Mouse (Mus musculus) adrenal gland, postnatal 36 days (tissue): ENCODE results near the gene Mien1. TPM values are rescaled to one million over a fixed set of nuclear protein-coding genes. Genes with fewer than 3 reads are reported as not detected.
A peak's percentile ranks its signal among the peaks of the same experiment; 100 is the strongest.

Source experiments
- DNase-seq, 2 experiments: peaks; one replicate each; pipeline ENCODE4 v3.0.0; 2021; ENCODE audit warnings: mixed read lengths in 1 of 2
- total RNA-seq, 2 experiments: library from RNA; stranded (reverse); gene quantifications; 2 replicates each; pipeline ENCODE4 v1.2.3; 2021

Gene Mien1
- total RNA-seq, 2 experiments from 2014 or later: 84.0 to 84.2 TPM

DNA sequence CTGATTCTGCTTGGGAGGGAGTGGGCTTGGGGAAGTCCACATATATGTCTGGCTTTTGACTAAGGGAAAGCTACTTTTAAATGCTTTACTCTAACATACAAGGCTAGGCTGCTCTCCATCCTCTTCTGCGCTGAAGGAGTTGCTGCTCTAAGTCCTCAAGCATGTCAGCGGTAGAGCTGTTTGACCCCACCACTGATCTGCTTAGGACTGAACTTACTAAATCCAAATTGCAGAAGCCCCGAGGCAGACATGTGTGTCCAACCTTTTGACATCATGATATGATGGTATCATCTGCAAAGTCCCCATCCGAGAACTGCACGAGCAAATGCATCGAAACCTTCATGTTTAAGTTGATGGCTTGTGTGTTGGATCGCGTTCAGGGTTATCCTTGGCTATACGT lies 21.1 kb upstream of the Mien1 start:
- DNase-seq: no peak

DNA sequence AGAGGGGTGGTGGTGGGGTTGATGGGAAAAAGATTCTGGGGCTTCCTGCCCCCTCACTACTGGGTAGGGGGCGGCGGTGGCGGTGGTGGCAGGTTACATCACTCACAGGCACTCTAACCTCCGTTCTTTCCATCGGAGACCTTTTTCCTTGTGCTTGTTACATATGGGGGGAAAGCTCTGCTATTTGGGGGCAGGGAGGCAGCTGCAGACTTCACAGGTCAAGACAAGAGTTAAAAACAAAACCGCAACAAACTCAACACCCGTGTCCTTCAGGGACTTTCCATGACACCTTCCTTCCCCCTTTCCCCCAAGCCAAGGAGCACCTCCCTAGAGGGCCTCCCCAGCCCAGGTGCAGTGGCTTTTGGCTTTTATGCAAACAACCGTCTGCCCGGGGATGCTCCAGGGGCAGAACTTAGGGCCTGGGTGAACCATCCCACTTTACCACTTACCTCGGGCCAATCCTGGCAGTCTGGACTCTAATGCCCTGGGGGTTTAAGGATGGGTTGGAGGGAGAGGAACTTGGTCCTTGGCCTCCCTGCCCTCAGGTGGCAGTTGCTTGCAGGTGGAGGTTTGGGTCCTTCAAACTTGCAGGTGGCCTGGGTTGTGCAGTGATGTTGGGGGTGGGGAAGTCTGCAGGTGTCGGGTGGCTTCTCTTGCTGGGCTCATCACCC lies 20.4 kb upstream of the Mien1 start:
- no peak for DNase-seq

DNA sequence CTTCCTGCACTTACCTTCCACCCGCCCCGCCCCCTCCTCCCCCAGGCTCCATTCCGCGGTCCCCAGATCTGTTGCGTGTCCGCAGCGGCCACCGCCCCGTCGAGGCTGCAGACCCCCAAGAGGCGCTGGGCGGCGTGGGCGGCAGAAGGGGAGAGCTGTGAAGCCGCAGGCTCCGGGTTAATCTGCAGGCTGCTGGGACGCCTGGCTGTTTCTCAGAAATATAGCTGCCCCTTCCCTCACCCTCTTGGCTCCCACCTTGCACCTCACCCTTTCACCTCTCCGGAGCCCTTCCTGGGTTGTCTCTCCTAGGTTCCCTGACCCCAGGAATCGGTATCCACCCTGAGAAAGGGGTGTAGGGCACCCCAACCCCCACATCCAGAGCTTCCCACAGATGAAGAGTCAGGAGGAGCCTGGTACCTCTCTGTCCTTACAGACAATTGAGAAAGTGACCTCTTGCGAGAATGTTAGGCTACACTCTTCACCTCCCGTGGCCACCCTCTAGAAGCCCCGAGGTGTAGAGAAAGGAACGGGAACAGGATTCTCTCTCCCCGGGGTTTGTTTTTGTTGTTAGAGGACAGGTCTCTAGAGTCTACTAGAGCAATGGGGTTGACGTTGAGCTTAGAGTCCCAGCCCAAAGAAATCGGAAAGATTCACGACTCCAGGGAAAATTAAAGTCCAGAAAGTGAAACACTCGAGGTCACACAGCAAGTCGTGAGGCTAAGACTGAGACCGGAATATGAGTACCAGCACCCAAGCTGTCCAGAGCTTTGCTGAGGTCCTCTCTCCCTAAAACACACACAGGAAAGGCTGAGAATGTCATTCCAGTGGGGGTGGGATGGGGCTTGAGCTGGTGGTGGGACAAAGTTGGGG lies 19.6 kb upstream of the Mien1 start:
- no peak for DNase-seq

DNA sequence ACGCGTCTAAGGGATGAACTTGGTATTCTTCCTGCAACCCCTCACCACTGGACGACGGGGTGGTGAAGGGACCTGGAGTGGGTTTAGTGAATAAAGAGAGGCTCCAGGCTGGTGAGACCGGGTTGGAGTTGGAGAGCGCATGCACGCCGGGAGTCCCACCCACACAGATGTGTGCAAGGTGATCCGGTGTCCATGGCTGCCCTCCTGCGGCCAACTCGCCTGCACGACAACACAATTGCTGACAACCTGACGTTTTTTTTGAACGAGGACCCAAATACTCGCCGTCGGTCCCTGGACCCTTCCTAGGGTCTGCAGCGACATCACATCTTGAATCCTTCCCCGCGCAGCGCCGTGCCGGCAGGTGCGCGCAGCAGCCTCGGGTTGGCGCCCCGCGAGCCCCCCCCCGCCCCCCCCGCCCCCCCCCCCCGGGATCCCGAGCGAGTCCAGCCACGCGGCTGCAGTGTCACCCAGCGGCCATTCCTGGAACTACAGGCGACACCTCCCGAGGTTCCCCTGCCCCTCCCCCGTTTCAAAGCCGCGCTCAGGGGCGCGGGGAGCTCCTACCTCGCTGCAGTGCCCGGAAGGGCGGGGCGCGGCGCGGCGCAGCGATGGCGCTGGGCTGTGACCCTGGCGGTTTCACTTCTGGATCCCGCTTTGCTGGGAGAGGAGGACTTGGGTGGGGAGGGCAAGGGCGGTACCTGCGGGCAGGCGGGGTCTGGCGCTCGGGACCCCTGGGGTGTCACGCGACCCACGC lies 18.8 kb upstream of the Mien1 start:
- DNase-seq: peak; percentile 85 to 91

DNA sequence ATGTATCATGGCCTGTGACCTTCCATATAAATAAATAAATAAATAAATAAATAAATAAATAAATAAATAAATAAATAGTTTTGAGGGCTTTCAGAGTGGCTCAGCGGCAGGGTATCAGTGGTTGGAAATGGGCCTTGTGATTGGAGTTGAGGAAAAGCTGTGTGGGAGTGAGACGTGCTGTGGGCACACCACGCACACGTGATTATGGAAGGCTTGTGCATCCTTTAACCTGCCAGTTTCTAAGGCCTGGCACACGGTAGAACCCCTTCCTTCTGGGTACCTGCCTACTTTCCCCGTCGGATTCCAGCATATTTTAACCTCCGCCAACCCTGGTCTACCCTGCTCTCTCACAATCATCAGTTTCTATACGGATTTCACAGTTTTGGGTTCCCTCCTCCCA lies 18.2 kb upstream of the Mien1 start:
- DNase-seq: no peak

DNA sequence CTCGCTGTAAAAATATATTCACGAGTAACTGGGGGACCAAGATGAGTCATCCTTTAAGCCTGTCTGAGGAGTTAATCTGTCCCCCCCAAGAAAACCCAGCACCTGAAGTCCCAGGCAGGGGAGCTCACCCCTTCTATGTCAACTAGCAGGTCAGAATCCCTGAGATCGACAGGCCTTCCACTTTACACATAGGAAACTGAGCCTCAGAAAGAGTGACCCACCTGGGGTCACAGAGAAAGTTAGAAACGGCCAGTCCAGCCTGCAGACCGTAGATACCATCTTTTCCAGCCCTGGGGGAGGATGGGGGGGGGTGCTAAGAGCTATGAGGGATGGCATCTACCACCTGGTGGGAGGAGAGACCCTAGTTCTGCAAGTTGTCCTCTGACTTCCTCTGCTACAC lies 17.8 kb upstream of the Mien1 start:
- no peak for DNase-seq

DNA sequence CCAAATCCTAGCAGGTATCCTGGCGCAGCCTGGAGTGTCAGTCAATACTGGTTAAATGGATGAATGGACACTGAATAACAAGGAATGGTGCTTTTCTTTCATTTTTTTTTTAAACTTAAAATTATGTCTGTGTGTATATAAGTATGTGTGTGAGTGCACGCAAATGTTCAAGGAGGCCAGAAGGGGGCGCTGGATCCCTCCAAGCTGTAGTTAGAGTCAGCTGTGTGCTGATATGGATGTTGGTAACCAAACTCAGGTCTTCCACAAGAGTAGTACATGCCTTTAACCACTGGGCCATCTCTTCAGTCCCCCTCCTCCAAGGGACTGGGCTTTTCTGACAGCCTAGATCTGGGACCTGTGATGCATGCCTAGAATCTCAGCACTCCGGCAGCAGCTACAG lies 16.7 kb upstream of the Mien1 start:
- no peak for DNase-seq

DNA sequence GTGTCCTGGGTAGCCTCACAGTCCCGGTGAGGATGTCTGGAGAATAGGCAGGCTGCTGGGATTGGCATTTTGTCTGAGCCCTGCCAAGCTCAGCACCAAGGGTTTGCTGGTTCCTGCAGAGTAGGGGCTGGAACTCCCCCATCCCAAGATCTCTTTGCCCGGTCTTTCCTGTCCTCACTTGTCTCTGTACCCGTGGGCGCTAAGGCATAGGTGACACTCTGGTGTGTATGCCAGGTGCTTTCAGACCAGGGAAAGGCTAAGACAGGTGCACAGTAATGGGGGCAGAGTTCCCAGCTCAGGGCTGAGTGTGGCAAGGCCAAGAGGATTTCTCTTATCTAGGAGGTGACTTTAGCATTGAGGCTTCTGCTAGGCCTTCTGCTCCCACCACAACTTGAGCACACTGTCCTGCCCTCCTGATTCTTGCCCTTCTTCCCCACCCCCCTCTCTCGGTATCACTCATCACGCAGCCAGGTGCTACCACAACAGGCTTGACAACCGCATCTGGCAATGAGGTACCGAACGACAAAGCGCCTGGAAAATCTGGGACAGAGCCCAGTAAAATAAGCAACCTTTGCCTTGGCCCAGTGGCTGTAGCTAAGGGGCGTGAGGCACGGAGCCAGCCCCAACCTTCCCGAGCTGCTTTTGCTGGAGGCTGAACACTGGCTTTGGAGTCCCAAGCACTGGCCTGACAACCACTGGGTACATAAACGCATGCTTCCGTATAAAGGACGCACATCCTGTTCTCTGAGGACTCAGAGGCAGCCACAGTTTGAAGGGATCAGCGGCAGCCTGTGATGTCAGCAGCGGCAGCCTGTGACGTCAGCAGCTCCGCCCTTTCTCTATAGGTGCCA lies 11.4 kb upstream of the Mien1 start:
- DNase-seq: peak in 1 of 2 experiments; percentile 17

DNA sequence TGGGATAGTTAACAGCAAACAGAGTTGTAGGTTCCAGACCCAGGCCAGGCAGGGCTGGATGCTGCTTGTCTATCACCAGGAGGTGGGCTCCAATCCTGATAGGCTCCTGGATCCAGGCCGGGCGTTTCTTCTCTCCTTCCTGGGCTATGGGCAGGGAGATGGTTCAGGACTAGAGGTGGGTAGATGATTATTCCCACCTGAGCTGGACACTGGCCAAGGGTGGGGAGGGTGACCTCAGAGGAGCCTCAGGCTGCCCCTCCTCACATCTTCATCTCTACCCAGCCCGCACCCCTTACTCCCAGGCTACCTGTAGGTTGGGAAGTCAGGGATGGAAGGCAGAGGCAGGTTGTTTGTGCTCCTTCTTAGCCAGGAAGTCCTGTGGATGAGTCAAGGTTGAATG lies 10.6 kb upstream of the Mien1 start:
- no peak for DNase-seq

DNA sequence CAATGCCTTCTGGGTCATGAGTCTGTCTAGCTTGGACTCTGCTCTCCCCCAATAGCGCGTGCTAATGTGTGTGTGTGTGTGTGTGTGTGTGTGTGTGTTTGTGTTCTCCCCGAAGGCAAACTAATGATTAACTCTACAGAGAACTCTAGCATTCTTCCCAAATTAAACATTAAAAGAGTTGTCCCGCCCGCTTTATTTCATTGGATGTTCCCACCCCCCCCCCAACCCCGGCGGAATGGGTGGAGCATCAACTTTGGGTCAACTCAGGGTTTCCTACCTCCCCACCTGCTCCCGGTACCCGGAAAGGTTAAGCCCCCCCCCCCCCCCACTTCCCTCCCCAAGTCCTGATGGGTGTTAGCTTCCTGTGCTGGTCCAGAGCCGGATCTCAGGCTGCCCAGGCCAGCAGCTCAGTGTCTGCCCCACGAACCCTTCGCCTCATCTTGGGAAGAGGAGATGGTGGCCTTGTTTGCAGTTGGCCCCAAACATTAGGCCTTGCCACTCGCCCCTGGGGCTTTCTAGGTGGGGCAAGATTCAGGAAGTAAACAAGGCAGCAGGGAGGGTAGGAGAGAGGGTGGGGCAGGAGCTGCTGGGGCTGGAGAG lies 9.5 kb upstream of the Mien1 start:
- DNase-seq: no peak

DNA sequence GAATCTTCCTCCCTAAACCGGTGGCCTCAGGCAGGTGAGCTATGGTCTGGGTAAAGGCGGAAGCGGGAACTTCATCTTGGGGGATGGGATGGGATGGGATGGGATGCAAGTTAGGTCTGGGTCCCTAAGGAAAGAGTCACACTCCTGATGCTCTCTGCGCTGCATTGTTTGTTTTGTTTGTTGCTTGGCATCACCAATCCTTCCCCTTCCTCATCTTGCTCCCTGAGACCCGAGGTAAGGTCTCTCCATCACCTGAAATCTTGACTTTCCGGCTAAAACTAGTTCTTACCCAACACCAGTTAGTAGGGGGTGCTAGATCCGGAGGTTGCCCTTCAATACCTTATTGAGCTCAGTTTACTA lies 8.7 kb upstream of the Mien1 start:
- no peak for DNase-seq

DNA sequence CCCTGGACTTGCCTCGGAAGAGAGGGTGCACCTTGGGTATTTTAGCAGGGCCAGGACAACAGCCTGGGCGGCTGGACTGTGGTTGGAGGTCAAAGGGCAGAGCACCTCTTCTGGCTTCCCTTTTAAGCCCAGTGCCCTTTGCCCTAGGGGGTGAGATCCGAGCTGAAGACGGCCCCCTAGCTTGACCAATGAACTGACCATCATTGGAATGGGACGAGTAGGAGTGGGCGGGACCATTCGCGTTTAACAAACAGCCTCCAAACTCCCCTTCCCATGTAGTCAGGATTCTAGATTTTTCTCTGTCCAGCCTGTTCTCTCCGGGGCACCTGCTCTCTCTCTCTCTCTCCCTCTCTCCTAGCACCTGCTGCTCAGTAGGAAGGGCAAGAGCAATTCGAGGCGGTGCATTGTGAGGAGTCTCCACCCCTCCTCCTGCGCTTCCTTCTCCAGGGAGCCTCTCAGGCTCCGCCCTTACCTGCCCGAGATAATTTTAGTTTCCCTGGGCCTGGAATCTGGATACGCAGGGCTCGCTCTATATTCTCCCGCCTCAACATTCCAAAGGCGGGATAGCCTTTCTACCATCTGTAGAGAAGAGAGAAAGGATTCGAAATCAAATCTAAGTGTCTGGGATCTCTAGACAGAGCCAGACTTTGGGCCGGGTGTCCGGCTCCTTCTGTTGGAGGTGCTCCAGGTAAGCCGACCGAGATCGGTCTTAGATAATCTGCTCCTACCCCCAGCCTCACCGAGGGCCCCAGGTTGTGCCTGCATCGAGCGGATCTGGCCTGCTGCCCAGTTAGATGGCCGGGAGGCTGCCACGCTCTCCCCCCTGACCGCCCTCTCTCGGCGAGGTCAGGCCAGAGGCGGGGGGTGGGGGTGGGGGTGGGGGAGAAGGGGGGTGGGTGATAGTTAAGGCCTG lies 8.0 kb upstream of the Mien1 start:
- peak in 1 of 2 experiments; percentile 11 for DNase-seq

DNA sequence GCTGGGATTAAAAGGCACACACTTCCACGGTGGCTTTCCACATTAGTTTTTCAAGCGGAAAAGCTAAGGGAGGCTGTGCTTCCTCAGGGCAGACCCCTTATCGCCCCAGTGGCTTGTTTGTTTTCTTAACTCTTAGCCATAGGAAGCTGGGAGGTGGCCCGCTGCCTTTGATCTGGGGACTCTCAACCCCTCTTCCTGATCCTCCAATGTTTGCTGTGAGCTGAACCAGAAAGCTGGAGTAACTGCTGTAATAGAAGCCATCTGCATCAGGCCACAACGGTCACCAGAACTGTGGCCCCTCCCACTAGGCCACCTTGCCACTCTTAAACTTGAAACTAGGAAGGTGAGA lies 7.4 kb upstream of the Mien1 start, which contains the start of gene Grb7:
Grb7 (plus strand) TSS at position 182 of the 349 bp plus-strand sequence.
- no peak for DNase-seq

DNA sequence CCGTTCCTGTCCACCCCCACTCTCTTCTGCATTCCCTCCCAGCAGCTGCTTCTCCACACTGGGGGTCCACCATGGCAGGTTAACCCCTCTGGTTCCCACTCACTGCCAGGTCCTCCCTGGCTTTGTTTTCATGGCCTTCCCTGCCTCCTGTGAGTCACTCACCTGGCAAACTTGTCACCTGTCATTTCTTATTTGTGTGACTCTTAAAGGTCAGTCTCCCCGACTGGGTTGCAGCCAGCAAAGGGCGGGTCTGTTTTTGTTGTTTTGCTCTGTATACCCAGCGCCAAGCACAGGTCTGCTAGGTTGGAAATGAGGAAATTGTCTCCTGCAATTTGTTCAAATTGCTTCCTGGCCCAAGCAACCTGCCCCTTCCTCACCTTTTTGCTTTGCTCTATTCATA lies 6.9 kb upstream of the Mien1 start:
- DNase-seq: no peak

DNA sequence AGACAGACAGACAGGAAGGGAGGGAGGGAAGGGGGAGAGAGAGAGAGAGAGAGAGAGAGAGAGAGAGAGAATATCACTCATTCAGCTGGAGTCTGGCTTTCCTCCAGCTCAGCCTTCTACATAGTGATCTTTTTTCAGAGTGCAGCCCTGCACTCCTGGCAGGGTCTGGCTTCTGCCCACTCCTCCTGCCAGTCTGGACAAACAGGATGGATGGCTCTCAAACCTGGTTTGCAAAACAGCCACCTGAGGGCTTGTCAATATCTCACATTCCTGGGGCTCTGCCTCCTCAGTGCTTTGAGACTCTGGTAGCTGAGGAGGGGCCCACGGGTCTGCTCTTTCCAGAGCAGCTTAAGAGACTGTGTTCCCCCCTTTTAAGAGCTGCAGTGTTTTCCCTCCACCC lies 6.4 kb upstream of the Mien1 start:
- no peak for DNase-seq

DNA sequence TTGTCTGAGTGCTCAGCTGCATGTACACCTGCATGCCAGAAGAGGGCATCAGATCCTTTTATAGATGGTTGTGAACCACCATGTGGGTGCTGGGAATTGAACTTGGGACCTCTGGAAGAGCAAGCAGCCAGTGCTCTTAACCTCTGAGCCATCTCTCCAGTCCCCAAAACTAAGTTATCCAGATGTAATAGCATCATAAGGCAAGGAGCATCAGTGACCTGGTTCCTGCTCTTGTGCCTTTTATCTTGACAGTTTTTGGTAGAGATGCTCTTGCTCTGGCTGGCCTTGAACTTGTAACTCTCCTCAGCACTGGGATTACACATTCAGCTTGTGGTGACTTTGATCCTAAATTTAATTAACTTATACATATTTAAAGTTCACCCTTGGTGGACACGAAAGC lies 4.9 kb upstream of the Mien1 start:
- DNase-seq: no peak

DNA sequence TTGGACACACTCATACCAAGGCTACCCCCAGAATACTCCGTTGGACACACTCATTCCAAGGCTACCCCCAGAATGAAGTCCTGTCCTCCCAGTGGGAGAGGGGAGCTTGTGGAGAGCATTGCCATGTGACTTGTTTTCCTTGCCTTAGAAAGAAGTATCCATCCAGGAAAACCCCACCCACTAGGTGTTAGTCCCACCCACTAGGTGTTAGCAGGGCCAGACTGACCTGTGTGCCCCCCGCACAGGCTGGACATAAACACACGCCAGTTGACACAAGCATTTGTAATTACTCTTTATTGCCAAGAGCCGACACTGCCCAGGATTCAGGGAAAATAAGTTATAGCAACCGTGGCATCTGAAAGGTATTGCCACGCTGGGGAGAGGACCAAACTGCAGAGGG lies 1.4 kb downstream of the Mien1 start:
- no peak for DNase-seq

DNA sequence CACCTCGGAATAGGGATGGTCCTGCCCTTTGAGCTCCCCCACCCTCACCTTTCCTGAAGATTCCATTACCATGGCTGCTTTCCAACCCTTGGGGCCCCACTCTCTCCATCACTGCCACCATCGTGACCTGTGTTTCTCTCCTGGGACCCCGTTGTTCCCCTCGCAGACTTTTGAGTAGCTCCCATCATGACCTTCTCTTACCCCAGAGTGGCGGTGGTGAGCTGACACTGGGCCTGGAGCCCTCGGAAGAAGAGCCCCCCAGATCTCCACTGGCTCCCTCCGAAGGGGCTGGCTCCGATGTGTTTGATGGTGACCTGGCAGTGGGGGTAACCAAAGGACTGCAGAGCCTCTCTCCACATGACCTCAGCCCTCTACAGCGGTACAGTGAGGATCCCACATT lies 3.1 kb downstream of the Mien1 start:
- DNase-seq: no peak

DNA sequence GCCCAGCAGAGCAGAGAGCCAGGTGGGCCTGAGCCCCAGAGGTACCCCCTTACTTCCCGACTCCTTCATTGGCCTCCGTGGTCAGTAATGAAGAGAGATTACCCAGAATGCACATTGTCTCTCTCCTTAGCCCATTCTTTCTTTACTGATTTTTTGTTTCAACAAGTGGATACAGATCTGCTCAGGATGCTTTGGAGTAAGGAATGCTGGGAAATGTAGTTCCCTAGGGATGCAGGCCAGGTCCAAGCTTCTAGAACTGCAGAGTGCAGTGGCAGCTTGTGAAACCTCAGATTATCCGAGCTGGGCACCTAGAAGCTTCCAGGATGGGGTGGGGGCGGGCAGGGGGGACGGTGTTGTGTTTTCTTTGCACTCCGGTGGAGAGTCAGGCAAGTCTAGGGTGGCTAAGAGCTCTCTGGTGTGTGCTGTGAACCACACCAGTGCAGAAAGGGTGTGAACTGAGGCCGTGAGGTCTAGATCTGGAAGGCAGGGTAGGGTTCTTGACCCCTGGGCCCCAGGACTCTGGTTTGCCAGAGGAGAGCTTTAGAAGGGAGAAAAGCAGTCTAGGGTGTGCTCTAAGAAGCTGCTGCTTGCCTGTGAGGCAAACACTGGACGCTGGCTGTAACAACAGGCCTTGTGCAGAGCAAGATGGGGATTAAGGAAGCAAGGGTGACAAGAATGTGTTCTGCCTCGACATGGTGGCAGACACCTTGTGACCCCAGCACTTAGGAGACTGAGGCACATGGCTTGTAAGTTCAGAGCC lies 6.9 kb downstream of the Mien1 start:
- no peak for DNase-seq

DNA sequence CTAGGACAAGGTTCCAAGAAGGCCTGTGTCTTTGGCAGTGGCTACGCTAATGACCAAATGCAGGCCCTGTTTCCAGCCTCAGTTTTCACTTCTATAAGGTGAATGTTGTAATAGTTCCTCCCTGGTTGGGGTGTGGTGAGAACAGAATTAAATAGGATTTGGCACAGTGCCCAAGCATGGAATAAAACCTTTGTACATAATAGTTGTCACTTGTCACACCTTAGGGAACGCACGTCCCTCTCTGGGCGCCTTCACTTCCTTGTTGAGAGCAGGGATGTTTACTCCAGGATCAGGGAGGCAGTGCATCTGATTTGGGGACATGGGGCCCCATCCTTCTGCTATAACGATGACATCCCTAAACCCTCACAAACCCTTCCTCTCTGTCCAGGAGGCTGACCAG lies 10.4 kb downstream of the Mien1 start:
- DNase-seq: no peak
